Mouse (Mus musculus) limb, embryonic 10.5 days (tissue): ENCODE data around the gene Notch3. TPM values are rescaled to one million over a fixed set of nuclear protein-coding genes. Genes with fewer than 3 reads are reported as not detected.
"Not testable (repeated sequence)": the region's sequence is repeated elsewhere in the genome, so short reads cannot be mapped to it uniquely, and the experiment has no call there.

Experiments
- DNase-seq: peaks from one replicate; pipeline ENCODE4 v3.0.0-alpha.2; 2017; ENCODE audit warnings: low spot score
- H3K27ac ChIP-seq: fragments of 300-500 bp; sonication (generic); 2 replicates; pipeline ENCODE4 v1.5.1; 2016; ENCODE audit warnings: mild to moderate bottlenecking
- H3K27me3 ChIP-seq: fragments of 300-500 bp; sonication (generic); 2 replicates; pipeline ENCODE4 v1.6.1; 2016; ENCODE audit warnings: low read depth, mild to moderate bottlenecking; ENCODE audit not compliant: poor library complexity, severe bottlenecking
- H3K36me3 ChIP-seq: fragments of 300-500 bp; sonication (generic); 2 replicates; pipeline ENCODE4 v1.6.1; 2016; ENCODE audit warnings: mild to moderate bottlenecking, moderate library complexity
- H3K4me1 ChIP-seq: fragments of 300-500 bp; sonication (generic); 2 replicates; pipeline ENCODE4 v1.6.1; 2016
- H3K4me3 ChIP-seq: fragments of 300-500 bp; sonication (generic); 2 replicates; pipeline ENCODE4 v1.5.1; 2016; ENCODE audit warnings: mild to moderate bottlenecking, moderate library complexity
- H3K9me3 ChIP-seq: fragments of 300-500 bp; sonication (generic); replicated peaks from 2 replicates; pipeline ENCODE4 v1.6.1; 2016; ENCODE audit warnings: mild to moderate bottlenecking
- WGBS: fragments of 180-500 bp; shearing (Covaris S2); methylation state at CpG from one replicate; pipeline ENCODE4 v1.1.7; 2016; 5-methylcytosine and 5-hydroxymethylcytosine counted together
- polyA plus RNA-seq: library from polyadenylated mRNA; unstranded; fragments of >200 nt; fragmentation: Nextera tagmentation; extraction: Ambion mirVana; gene quantifications from 2 replicates; pipeline ENCODE4 v1.2.1, GENCODE M21; 2016

The Notch3 gene
- polyA plus RNA-seq, 1 experiment from 2014 or later, result 32.1 TPM

DNA sequence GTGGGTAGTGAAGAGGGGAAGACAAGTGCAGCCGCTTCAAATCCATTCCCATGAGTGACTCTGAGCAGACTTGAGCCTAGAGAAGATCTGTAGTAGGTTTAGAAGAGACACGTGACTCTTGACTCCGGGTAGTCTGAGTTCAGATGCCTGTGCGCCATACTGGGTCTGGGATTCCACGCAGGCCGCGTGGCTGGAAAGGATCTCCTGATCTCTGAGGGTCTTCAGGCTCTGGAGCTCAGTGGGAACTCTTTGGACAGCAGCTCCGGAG lies 53.5 kb downstream of the Notch3 start:
- Histone ChIP-seq H3K36me3 (no peaks in the 10 kb centered on the region), H3K4me1 (peaks cover 54% of the 10 kb centered on the region), H3K27ac (0 out of 2 replicates have a peak overlapping the region, but pooled peaks have one; percentile 66), H3K27me3 (peaks cover 40% of the 10 kb centered on the region; the same call in 1 of the 2 replicates), H3K4me3 (peak overlapping the region; percentile 60), H3K9me3 (no peaks in the 10 kb centered on the region)
- DNase-seq, result no peak
- 7% methylated on average over 8 of the region's 8 CpGs for WGBS

DNA sequence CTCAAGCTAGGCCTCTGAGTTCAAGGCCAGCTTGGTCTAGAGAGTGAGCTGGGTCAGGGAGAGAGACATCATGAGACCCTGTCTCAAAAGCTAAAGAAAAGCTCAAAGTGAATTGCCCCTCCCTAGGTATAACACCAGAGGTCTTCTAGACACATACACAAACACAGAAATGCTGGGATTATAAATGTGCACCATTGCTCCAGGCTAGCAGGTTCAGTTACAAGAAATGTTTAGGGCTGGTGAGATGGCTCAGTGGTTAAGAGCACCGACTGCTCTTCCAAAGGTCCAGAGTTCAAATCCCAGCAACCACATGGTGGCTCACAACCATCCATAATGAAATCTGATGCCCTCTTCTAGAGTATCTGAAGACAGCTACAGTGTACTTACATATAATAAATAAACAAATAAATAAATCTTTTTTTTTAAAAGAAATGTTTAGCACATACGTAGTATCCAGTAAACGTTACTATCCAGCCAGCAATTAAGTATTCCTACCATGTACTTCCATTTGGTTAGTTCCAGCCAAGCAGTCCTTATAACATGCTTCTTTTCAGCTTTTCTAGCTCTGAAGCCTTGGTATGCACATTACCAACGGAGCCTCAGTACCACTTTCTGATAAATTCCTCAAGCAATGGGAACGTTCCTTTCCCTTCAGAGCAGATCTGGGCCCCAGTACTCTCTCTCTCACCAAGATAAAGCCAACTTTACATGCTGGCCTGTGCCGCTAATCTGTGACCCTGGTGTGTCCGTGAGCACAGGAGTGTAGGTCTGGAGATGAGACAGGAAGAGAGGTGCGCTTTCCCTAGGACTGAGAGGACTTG lies 54.0 kb downstream of the Notch3 start:
- no peaks in the 10 kb centered on the region for H3K9me3 ChIP-seq
- peaks cover 49% of the 10 kb centered on the region for H3K4me1 ChIP-seq
- no peaks in the 10 kb centered on the region for H3K36me3 ChIP-seq
- H3K27me3 ChIP-seq, result peaks cover 40% of the 10 kb centered on the region; the same call in 1 of the 2 replicates
- H3K4me3 ChIP-seq, result peak overlapping the region; percentile 60
- no peak overlapping the region for H3K27ac ChIP-seq
- WGBS, result 64% methylated on average over 8 of the region's 8 CpGs
- no peak for DNase-seq

- WGBS, result 82% methylated on average over 10 of the region's 10 CpGs
Measured at GRCm38 (mm10) chr17:32110980-32111780, 55.5 kb downstream of the Notch3 start.

DNA sequence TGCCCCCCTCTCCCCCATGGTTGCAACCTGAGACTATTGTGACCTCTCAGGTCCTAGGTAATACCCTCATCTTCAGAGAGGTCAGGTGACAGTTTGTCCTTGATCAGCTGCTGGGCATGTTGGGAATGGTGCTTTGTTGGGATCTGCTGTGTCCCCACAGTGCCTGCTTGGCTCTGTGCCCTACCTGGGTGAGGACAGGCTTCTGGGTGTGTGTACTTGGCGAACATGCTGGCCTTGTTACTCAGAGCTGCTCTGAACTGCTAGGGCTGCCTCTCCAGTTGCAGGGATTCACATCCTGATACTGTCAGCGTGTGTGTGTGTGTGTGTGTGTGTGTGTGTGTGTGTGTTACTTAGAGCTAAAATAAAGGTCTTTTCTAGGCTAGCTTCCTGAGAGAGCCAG lies 56.2 kb downstream of the Notch3 start:
- peaks cover 35% of the 10 kb centered on the region; the same call in 1 of the 2 replicates for H3K27me3 ChIP-seq
- 78% methylated on average over 2 of the region's 2 CpGs for WGBS
- no peak for DNase-seq
- H3K9me3 ChIP-seq, result no peaks in the 10 kb centered on the region
- peaks cover 40% of the 10 kb centered on the region for H3K4me1 ChIP-seq
- H3K4me3 ChIP-seq, result no peak overlapping the region
- no peaks in the 10 kb centered on the region for H3K36me3 ChIP-seq
- no peak overlapping the region for H3K27ac ChIP-seq

More at GRCm38 (mm10) chr17:32110980-32111780, 55.5 kb downstream of the Notch3 start:
- H3K4me1 ChIP-seq, result peaks cover 40% of the 10 kb centered on the region
- H3K36me3 ChIP-seq, result no peaks in the 10 kb centered on the region
- H3K27me3 ChIP-seq, result peaks cover 32% of the 10 kb centered on the region; the same call in 1 of the 2 replicates
- no peak for DNase-seq
- H3K9me3 ChIP-seq, result no peaks in the 10 kb centered on the region
- no peak overlapping the region for H3K27ac ChIP-seq
- no peak overlapping the region for H3K4me3 ChIP-seq

GRCm38 (mm10) chr17:32109201-32109940 lies 57.3 kb downstream of the Notch3 start:
- H3K9me3 ChIP-seq, result no peaks in the 10 kb centered on the region
- H3K4me1 ChIP-seq, result peaks cover 33% of the 10 kb centered on the region
- no peak overlapping the region for H3K4me3 ChIP-seq
- H3K36me3 ChIP-seq, result no peaks in the 10 kb centered on the region
- peak overlapping the region; percentile 62; the same call in 1 of the 2 replicates for H3K27ac ChIP-seq
- peaks cover 38% of the 10 kb centered on the region; the same call in 1 of the 2 replicates for H3K27me3 ChIP-seq
- no peak for DNase-seq
- WGBS, result 76% methylated on average over 6 of the region's 6 CpGs

- 81% methylated on average over 5 of the region's 5 CpGs for WGBS
Measured at GRCm38 (mm10) chr17:32108320-32109011, 58.2 kb downstream of the Notch3 start.

DNA sequence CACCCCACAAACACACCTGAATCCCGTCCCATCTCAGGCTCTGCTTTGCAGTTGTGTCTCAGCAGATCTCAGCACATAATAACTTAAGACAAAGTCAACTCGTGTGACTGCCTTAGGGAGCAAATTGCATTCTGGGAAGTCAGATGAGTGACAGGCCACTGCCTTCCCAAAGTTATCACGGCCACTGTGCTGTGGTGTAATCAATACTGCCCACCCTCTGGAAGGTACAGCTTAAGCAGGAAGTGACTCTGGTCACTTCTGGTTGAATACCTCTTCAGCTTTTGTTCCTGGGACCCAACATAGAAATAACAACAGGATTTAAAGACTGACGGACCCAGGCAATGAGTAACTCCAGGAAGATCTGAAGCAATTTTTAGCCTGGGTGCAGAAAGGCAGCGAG lies 58.8 kb downstream of the Notch3 start:
- Histone ChIP-seq H3K4me1 (peaks cover 18% of the 10 kb centered on the region), H3K27ac (no peak overlapping the region), H3K4me3 (no peak overlapping the region), H3K36me3 (no peaks in the 10 kb centered on the region), H3K9me3 (no peaks in the 10 kb centered on the region), H3K27me3 (peaks cover 25% of the 10 kb centered on the region; the same call in 1 of the 2 replicates)
- no peak for DNase-seq
- WGBS, result 67% methylated on average over 5 of the region's 5 CpGs

More at GRCm38 (mm10) chr17:32108320-32109011, 58.2 kb downstream of the Notch3 start:
- H3K9me3 ChIP-seq, H3K27ac ChIP-seq, H3K4me3 ChIP-seq, H3K36me3 ChIP-seq, DNase-seq: not testable (repeated sequence)
- Histone ChIP-seq H3K27me3 (peaks cover 30% of the 10 kb centered on the region; the same call in 1 of the 2 replicates), H3K4me1 (peaks cover 24% of the 10 kb centered on the region)

- peaks cover 31% of the 10 kb centered on the region for H3K27me3 ChIP-seq
- H3K27ac ChIP-seq, result no peak overlapping the region
- H3K36me3 ChIP-seq, result no peaks in the 10 kb centered on the region
- WGBS, result 68% methylated on average over 2 of the region's 2 CpGs
- no peaks in the 10 kb centered on the region for H3K9me3 ChIP-seq
- H3K4me3 ChIP-seq, result no peak overlapping the region
- DNase-seq, result no peak
- H3K4me1 ChIP-seq, result peaks cover 18% of the 10 kb centered on the region
Measured at GRCm38 (mm10) chr17:32106358-32106757, 60.3 kb downstream of the Notch3 start.

DNA sequence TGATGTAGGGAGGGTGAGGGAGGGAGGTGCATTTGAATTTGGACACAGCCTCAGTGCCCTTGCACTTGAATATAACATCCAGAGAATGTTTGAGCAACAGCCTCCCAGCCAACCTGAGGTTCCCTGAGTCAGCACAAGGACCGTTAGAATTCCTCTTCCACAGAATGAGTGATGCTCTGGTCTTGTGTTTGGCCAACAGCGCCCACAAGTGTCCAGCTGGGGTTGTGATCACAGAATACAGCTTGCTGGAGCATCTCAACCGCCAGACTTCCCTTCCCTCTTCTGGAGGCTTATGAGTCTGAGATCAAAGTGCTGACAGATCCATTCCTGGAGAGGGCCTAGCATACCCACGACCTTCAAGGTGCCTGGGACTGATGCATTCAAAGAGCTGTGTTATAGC lies 63.6 kb downstream of the Notch3 start:
- 18% methylated on average over 4 of the region's 4 CpGs for WGBS
- H3K4me1 ChIP-seq, result peaks cover 13% of the 10 kb centered on the region
- H3K27ac ChIP-seq, result no peak overlapping the region
- peaks cover 62% of the 10 kb centered on the region for H3K27me3 ChIP-seq
- DNase-seq, result no peak
- no peak overlapping the region for H3K4me3 ChIP-seq
- H3K36me3 ChIP-seq, result no peaks in the 10 kb centered on the region
- no peaks in the 10 kb centered on the region for H3K9me3 ChIP-seq

GRCm38 (mm10) chr17:32099943-32100586 lies 66.6 kb downstream of the Notch3 start:
- Histone ChIP-seq H3K36me3 (no peaks in the 10 kb centered on the region), H3K9me3 (no peaks in the 10 kb centered on the region), H3K4me3 (peak overlapping the region; percentile 60), H3K27me3 (peaks cover 63% of the 10 kb centered on the region), H3K4me1 (peaks cover 13% of the 10 kb centered on the region), H3K27ac (peak overlapping the region; percentile 63)
- WGBS, result 2% methylated on average over 44 of the region's 44 CpGs
- peak; percentile 84 for DNase-seq

GRCm38 (mm10) chr17:32099574-32099942 lies 67.1 kb downstream of the Notch3 start:
- no peaks in the 10 kb centered on the region for H3K36me3 ChIP-seq
- H3K27ac ChIP-seq, result peak overlapping the region; percentile 63; the same call in 1 of the 2 replicates
- DNase-seq, result peak; percentile 44
- peaks cover 13% of the 10 kb centered on the region for H3K4me1 ChIP-seq
- 27% methylated on average over 8 of the region's 8 CpGs for WGBS
- no peaks in the 10 kb centered on the region for H3K9me3 ChIP-seq
- H3K27me3 ChIP-seq, result peaks cover 58% of the 10 kb centered on the region
- peak overlapping the region; percentile 60 for H3K4me3 ChIP-seq

GRCm38 (mm10) chr17:32098905-32099304 lies 67.7 kb downstream of the Notch3 start:
- Histone ChIP-seq H3K4me1 (peaks cover 13% of the 10 kb centered on the region), H3K27me3 (peaks cover 56% of the 10 kb centered on the region)
- H3K9me3 ChIP-seq, H3K4me3 ChIP-seq, DNase-seq, H3K36me3 ChIP-seq, H3K27ac ChIP-seq: not testable (repeated sequence)
- 88% methylated on average over 6 of the region's 6 CpGs for WGBS
